Mouse (Mus musculus): ENCODE data around the gene Ahcyl2. TPM values are rescaled to one million over a fixed set of nuclear protein-coding genes. Genes with fewer than 3 reads are reported as not detected.

Gene Ahcyl2
- polyA plus RNA-seq, 1 experiment from 2014 or later, result 17.1 TPM

GRCm38 (mm10) chr6:29802979-29803378 is 35.2 kb downstream of the Ahcyl2 start:
- Histone ChIP-seq H3K4me1 (ENCODE audit: insufficient read depth, low read depth, low read length) (no peaks in the 10 kb centered on the region), H3K4me3 (ENCODE audit: low read depth, low read length) (no peak overlapping the region), H3K27ac (ENCODE audit: low read length) (no peak overlapping the region), H3K36me3 (ENCODE audit: insufficient read depth, low read length) (no peaks in the 10 kb centered on the region), H3K4me2 (replicated peaks; ENCODE audit: low read depth, low read length) (no peak overlapping the region), H3K9me3 (ENCODE audit: low read length) (no peaks in the 10 kb centered on the region), H3K27me3 (replicated peaks; ENCODE audit: insufficient read depth, low read length) (no peaks in the 10 kb centered on the region), H3K9ac (replicated peaks; ENCODE audit: low read depth) (no peak overlapping the region)
- WGBS, result 86% methylated on average over 1 of the region's 1 CpGs
- no peak for TF ChIP-seq CTCF (IDR thresholded peaks at IDR 0.05)
- TF ChIP-seq EP300 (IDR thresholded peaks at IDR 0.05), result no peak
- ATAC-seq, result no peak
- no peak for DNase-seq (ENCODE audit: low spot score)

DNA sequence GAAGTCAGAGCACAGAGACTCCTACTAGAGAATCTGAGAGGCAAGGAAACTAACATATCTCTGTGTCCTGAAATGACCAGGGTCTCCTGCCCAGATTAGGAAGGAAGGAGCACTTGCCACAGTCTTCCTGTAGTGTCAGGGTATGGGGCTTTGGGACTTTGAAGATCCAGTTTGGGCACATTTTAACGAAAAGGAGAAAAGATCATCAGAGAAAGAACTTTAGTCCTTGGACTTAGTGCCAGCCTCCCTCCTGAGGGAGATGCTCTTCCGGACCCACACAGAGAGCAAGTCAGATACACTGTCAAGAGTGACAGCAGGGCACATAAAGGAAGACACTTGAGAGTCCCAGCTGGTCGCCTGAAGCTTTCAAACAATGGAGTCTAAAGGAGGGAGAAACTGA is 36.2 kb downstream of the Ahcyl2 start:
- no peak for DNase-seq (ENCODE audit: low spot score)
- TF ChIP-seq EP300 (IDR thresholded peaks at IDR 0.05) (no peak), CTCF (IDR thresholded peaks at IDR 0.05) (no peak)
- Histone ChIP-seq H3K9ac (replicated peaks; ENCODE audit: low read depth) (no peak overlapping the region), H3K4me1 (ENCODE audit: insufficient read depth, low read depth, low read length) (no peaks in the 10 kb centered on the region), H3K4me2 (replicated peaks; ENCODE audit: low read depth, low read length) (no peak overlapping the region), H3K4me3 (ENCODE audit: low read depth, low read length) (no peak overlapping the region), H3K27me3 (replicated peaks; ENCODE audit: insufficient read depth, low read length) (no peaks in the 10 kb centered on the region), H3K36me3 (ENCODE audit: insufficient read depth, low read length) (no peaks in the 10 kb centered on the region), H3K27ac (ENCODE audit: low read length) (no peak overlapping the region), H3K9me3 (ENCODE audit: low read length) (no peaks in the 10 kb centered on the region)
- WGBS, result 59% methylated on average over 3 of the region's 3 CpGs
- no peak for ATAC-seq

- whole genome bisulfite sequencing, result 87% methylated on average over 2 of the region's 2 CpGs
- H3K4me1 ChIP-seq (ENCODE audit: insufficient read depth, low read depth, low read length), result no peaks in the 10 kb centered on the region
- no peak overlapping the region for H3K4me3 ChIP-seq (ENCODE audit: low read depth, low read length)
- H3K9ac ChIP-seq (replicated peaks; ENCODE audit: low read depth), result no peak overlapping the region
- H3K4me2 ChIP-seq (replicated peaks; ENCODE audit: low read depth, low read length), result no peak overlapping the region
- DNase-seq (ENCODE audit: low spot score) (no peak), ATAC-seq (no peak)
- no peaks in the 10 kb centered on the region for H3K9me3 ChIP-seq (ENCODE audit: low read length)
- H3K36me3 ChIP-seq (ENCODE audit: insufficient read depth, low read length), result no peaks in the 10 kb centered on the region
- H3K27ac ChIP-seq (ENCODE audit: low read length), result no peak overlapping the region
- TF ChIP-seq EP300 (IDR thresholded peaks at IDR 0.05) (no peak), CTCF (IDR thresholded peaks at IDR 0.05) (no peak)
- H3K27me3 ChIP-seq (replicated peaks; ENCODE audit: insufficient read depth, low read length), result no peaks in the 10 kb centered on the region
Measured at GRCm38 (mm10) chr6:29805381-29805780, 37.6 kb downstream of the Ahcyl2 start.

DNA sequence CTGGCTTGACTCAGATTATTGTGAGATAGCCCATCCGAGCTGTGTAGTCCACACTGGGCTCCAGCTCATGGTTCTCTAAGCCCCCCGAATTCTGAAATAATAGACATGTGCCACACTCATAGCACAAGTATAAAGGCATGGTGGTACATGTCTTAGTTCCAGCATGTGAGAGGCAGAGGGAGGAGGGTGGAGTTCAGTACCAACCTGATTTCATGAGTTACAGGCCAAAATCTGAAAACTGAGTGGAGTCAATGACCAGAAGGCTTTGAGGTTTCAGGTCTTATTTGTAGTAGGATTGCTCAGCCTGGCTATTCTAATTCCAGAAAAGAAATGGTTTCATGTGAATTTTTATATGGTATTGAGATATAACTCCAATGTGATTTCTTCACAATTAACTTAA is 44.3 kb downstream of the Ahcyl2 start:
- H3K27ac ChIP-seq (ENCODE audit: low read length), result no peak overlapping the region
- no peak overlapping the region for H3K4me2 ChIP-seq (replicated peaks; ENCODE audit: low read depth, low read length)
- H3K9ac ChIP-seq (replicated peaks; ENCODE audit: low read depth), result no peak overlapping the region
- H3K36me3 ChIP-seq (ENCODE audit: insufficient read depth, low read length), result no peaks in the 10 kb centered on the region
- ATAC-seq, result no peak
- WGBS, result 90% methylated on average over 2 of the region's 2 CpGs
- TF ChIP-seq CTCF (IDR thresholded peaks at IDR 0.05), result no peak
- TF ChIP-seq EP300 (IDR thresholded peaks at IDR 0.05), result no peak
- no peaks in the 10 kb centered on the region for H3K9me3 ChIP-seq (ENCODE audit: low read length)
- DNase-seq (ENCODE audit: low spot score), result no peak
- H3K4me3 ChIP-seq (ENCODE audit: low read depth, low read length), result no peak overlapping the region
- no peaks in the 10 kb centered on the region for H3K4me1 ChIP-seq (ENCODE audit: insufficient read depth, low read depth, low read length)
- no peaks in the 10 kb centered on the region for H3K27me3 ChIP-seq (replicated peaks; ENCODE audit: insufficient read depth, low read length)

GRCm38 (mm10) chr6:29812651-29813050 is 44.8 kb downstream of the Ahcyl2 start:
- Histone ChIP-seq H3K27me3 (replicated peaks; ENCODE audit: insufficient read depth, low read length) (no peaks in the 10 kb centered on the region), H3K9ac (replicated peaks; ENCODE audit: low read depth) (no peak overlapping the region), H3K4me3 (ENCODE audit: low read depth, low read length) (no peak overlapping the region), H3K27ac (ENCODE audit: low read length) (no peak overlapping the region), H3K9me3 (ENCODE audit: low read length) (no peaks in the 10 kb centered on the region), H3K4me2 (replicated peaks; ENCODE audit: low read depth, low read length) (no peak overlapping the region), H3K4me1 (ENCODE audit: insufficient read depth, low read depth, low read length) (no peaks in the 10 kb centered on the region), H3K36me3 (ENCODE audit: insufficient read depth, low read length) (no peaks in the 10 kb centered on the region)
- TF ChIP-seq CTCF (IDR thresholded peaks at IDR 0.05), result no peak
- TF ChIP-seq EP300 (IDR thresholded peaks at IDR 0.05), result no peak
- ATAC-seq (no peak), DNase-seq (ENCODE audit: low spot score) (no peak)
- WGBS, result 47% methylated on average over 1 of the region's 1 CpGs

- H3K27ac ChIP-seq (ENCODE audit: low read length), result no peak overlapping the region
- H3K4me1 ChIP-seq (ENCODE audit: insufficient read depth, low read depth, low read length), result no peaks in the 10 kb centered on the region
- no peaks in the 10 kb centered on the region for H3K9me3 ChIP-seq (ENCODE audit: low read length)
- H3K9ac ChIP-seq (replicated peaks; ENCODE audit: low read depth), result no peak overlapping the region
- H3K4me2 ChIP-seq (replicated peaks; ENCODE audit: low read depth, low read length), result no peak overlapping the region
- TF ChIP-seq CTCF (IDR thresholded peaks at IDR 0.05) (no peak), EP300 (IDR thresholded peaks at IDR 0.05) (no peak)
- no peaks in the 10 kb centered on the region for H3K27me3 ChIP-seq (replicated peaks; ENCODE audit: insufficient read depth, low read length)
- no peak overlapping the region for H3K4me3 ChIP-seq (ENCODE audit: low read depth, low read length)
- 21% methylated on average over 2 of the region's 2 CpGs for WGBS
- DNase-seq (ENCODE audit: low spot score), result peak; percentile 53
- ATAC-seq, result no peak
- no peaks in the 10 kb centered on the region for H3K36me3 ChIP-seq (ENCODE audit: insufficient read depth, low read length)
Measured at GRCm38 (mm10) chr6:29814616-29815015, 46.8 kb downstream of the Ahcyl2 start.

- ATAC-seq, result no peak
- 73% methylated on average over 3 of the region's 3 CpGs for WGBS
- Histone ChIP-seq H3K9me3 (ENCODE audit: low read length) (no peaks in the 10 kb centered on the region), H3K4me2 (replicated peaks; ENCODE audit: low read depth, low read length) (no peak overlapping the region), H3K27me3 (replicated peaks; ENCODE audit: insufficient read depth, low read length) (no peaks in the 10 kb centered on the region), H3K4me3 (ENCODE audit: low read depth, low read length) (no peak overlapping the region), H3K36me3 (ENCODE audit: insufficient read depth, low read length) (no peaks in the 10 kb centered on the region), H3K9ac (replicated peaks; ENCODE audit: low read depth) (no peak overlapping the region), H3K4me1 (ENCODE audit: insufficient read depth, low read depth, low read length) (no peaks in the 10 kb centered on the region), H3K27ac (ENCODE audit: low read length) (no peak overlapping the region)
- DNase-seq (ENCODE audit: low spot score), result no peak
- TF ChIP-seq EP300 (IDR thresholded peaks at IDR 0.05), result no peak
- TF ChIP-seq CTCF (IDR thresholded peaks at IDR 0.05), result no peak
Measured at GRCm38 (mm10) chr6:29815060-29815459, 47.2 kb downstream of the Ahcyl2 start.

Measured in lung, postnatal 0 days (tissue).